Mouse (Mus musculus): ENCODE measurements around the gene Ctnna3. TPM values are rescaled to one million over a fixed set of nuclear protein-coding genes. Genes with fewer than 3 reads are reported as not detected.

Gene Ctnna3
- polyA plus RNA-seq, 1 experiment from 2014 or later, result 0.39 TPM

DNA sequence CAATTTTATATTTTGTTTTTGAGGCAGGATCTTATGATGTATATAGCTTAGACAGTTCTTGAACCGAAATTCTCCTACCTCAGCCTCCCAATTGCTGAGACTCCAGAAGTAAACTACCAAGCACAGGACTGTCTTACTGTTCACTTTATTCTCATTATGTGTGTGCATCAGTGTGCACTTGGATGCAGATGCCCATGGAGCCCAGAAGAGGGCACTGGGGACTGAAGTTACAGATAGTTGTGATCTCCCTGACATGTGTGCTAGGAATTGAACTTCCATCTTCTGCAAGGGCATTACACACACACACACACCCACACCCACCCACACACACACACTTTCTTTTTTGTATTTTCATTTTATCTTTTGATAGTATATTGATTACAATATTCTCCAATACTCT is 666.6 kb downstream of the Ctnna3 start:
- Histone ChIP-seq H3K9me3 (ENCODE audit: low read depth, low read length) (no peaks in the 10 kb centered on the region), H3K4me3 (ENCODE audit: low read depth, low read length) (no peak overlapping the region), H3K27ac (ENCODE audit: low read depth) (no peak overlapping the region), H3K36me3 (ENCODE audit: insufficient read depth) (no peaks in the 10 kb centered on the region), H3K4me1 (ENCODE audit: insufficient read depth) (no peaks in the 10 kb centered on the region), H3K27me3 (ENCODE audit: insufficient read depth, low read length) (no peaks in the 10 kb centered on the region), H3K9ac (no peak overlapping the region), H3K4me2 (no peak overlapping the region)
- ATAC-seq (ENCODE audit: insufficient read depth) (no peak), DNase-seq (no peak)
- WGBS, result 89% methylated on average over 1 of the region's 1 CpGs
- TF ChIP-seq CTCF (IDR thresholded peaks at IDR 0.05; ENCODE audit: low read depth), result peak; percentile 29; the same call in 1 of the 2 replicates

- Histone ChIP-seq H3K36me3 (ENCODE audit: insufficient read depth) (no peaks in the 10 kb centered on the region), H3K9me3 (ENCODE audit: low read depth, low read length) (no peaks in the 10 kb centered on the region), H3K4me2 (no peak overlapping the region), H3K27ac (ENCODE audit: low read depth) (no peak overlapping the region), H3K9ac (no peak overlapping the region), H3K4me1 (ENCODE audit: insufficient read depth) (no peaks in the 10 kb centered on the region), H3K27me3 (ENCODE audit: insufficient read depth, low read length) (no peaks in the 10 kb centered on the region), H3K4me3 (ENCODE audit: low read depth, low read length) (no peak overlapping the region)
- no peak for DNase-seq
- ATAC-seq (ENCODE audit: insufficient read depth), result no peak
- no peak for TF ChIP-seq CTCF (IDR thresholded peaks at IDR 0.05; ENCODE audit: low read depth)
- WGBS, result 90% methylated on average over 11 of the region's 11 CpGs
Measured at GRCm38 (mm10) chr10:64115246-64115645, 685.3 kb downstream of the Ctnna3 start.

- Histone ChIP-seq H3K4me1 (ENCODE audit: insufficient read depth) (no peaks in the 10 kb centered on the region), H3K27ac (ENCODE audit: low read depth) (no peak overlapping the region), H3K9me3 (ENCODE audit: low read depth, low read length) (no peaks in the 10 kb centered on the region), H3K4me3 (ENCODE audit: low read depth, low read length) (no peak overlapping the region), H3K27me3 (ENCODE audit: insufficient read depth, low read length) (no peaks in the 10 kb centered on the region), H3K4me2 (no peak overlapping the region), H3K36me3 (ENCODE audit: insufficient read depth) (no peaks in the 10 kb centered on the region), H3K9ac (no peak overlapping the region)
- 66% methylated on average over 3 of the region's 3 CpGs for WGBS
- no peak for TF ChIP-seq CTCF (IDR thresholded peaks at IDR 0.05; ENCODE audit: low read depth)
- ATAC-seq (ENCODE audit: insufficient read depth) (no peak), DNase-seq (no peak)
Measured at GRCm38 (mm10) chr10:64118833-64119232, 688.9 kb downstream of the Ctnna3 start.

DNA sequence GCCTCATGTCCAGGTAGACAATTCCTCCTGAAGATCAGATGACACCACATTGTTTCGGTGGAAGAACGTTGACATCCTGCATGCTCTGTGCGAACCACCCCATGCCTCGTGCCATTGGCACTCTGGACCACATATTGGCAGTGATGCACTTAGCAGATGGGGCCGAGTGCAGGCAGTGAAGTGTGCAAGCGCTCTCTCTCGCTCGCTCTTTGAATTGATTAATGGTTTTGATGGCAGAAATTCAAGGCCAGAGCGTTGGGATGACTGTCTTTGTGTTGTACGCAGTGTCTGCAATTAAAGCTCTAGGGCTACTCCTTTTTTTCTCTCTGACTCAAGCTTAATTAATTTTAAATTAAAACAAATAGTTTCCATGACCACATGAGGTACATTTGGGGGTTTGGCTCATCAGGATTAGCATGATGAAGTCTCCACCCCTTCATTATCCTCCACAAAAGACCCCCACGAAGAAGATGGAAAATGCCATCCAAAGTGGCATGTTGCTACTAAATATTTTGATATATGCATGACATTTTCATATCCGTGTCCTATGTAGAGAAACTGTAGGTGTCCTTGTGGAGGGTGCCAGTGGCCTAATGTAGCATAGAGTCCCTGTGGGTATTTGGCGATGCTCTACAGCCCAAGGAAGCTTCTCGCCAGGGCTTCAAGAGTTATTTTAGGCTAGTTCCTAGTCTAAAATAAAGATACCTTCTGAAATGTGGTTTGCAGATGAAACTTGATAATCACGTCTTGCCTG is 700.7 kb downstream of the Ctnna3 start:
- H3K4me1 ChIP-seq (ENCODE audit: insufficient read depth), result no peaks in the 10 kb centered on the region
- ATAC-seq (ENCODE audit: insufficient read depth), result no peak
- no peak overlapping the region for H3K27ac ChIP-seq (ENCODE audit: low read depth)
- no peak for TF ChIP-seq CTCF (IDR thresholded peaks at IDR 0.05; ENCODE audit: low read depth)
- no peaks in the 10 kb centered on the region for H3K36me3 ChIP-seq (ENCODE audit: insufficient read depth)
- no peak overlapping the region for H3K9ac ChIP-seq
- H3K4me3 ChIP-seq (ENCODE audit: low read depth, low read length), result no peak overlapping the region
- no peak for DNase-seq
- no peaks in the 10 kb centered on the region for H3K27me3 ChIP-seq (ENCODE audit: insufficient read depth, low read length)
- no peaks in the 10 kb centered on the region for H3K9me3 ChIP-seq (ENCODE audit: low read depth, low read length)
- WGBS, result 84% methylated on average over 15 of the region's 15 CpGs
- H3K4me2 ChIP-seq, result no peak overlapping the region

DNA sequence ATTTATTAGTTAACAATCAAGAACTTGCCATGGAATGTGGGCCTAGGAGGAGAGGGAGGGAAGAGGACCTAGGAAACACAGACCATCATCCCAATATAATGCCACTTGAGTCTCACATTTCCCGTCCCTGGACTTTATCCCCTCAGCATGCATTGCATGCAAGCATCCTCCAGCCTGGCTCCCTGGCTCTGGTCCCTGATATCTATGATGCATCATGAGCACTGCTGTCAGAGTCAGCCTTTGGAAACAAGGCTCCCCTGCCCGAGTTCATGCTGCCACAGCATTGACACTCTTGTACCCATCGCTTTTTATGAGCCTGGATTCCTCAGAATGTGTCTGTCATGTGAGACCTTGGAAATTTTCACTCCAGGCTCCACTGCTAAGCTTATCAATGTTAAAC is 703.6 kb downstream of the Ctnna3 start:
- no peak overlapping the region for H3K4me3 ChIP-seq (ENCODE audit: low read depth, low read length)
- WGBS, result 64% methylated on average over 3 of the region's 3 CpGs
- no peaks in the 10 kb centered on the region for H3K27me3 ChIP-seq (ENCODE audit: insufficient read depth, low read length)
- no peak for TF ChIP-seq CTCF (IDR thresholded peaks at IDR 0.05; ENCODE audit: low read depth)
- no peaks in the 10 kb centered on the region for H3K4me1 ChIP-seq (ENCODE audit: insufficient read depth)
- ATAC-seq (ENCODE audit: insufficient read depth) (no peak), DNase-seq (no peak)
- H3K4me2 ChIP-seq, result no peak overlapping the region
- H3K9me3 ChIP-seq (ENCODE audit: low read depth, low read length), result no peaks in the 10 kb centered on the region
- no peak overlapping the region for H3K27ac ChIP-seq (ENCODE audit: low read depth)
- H3K36me3 ChIP-seq (ENCODE audit: insufficient read depth), result no peaks in the 10 kb centered on the region
- H3K9ac ChIP-seq, result no peak overlapping the region

- Histone ChIP-seq H3K9me3 (ENCODE audit: low read depth, low read length) (no peaks in the 10 kb centered on the region), H3K4me2 (no peak overlapping the region), H3K27me3 (ENCODE audit: insufficient read depth, low read length) (no peaks in the 10 kb centered on the region), H3K4me1 (ENCODE audit: insufficient read depth) (no peaks in the 10 kb centered on the region), H3K9ac (no peak overlapping the region), H3K4me3 (ENCODE audit: low read depth, low read length) (no peak overlapping the region), H3K27ac (ENCODE audit: low read depth) (no peak overlapping the region), H3K36me3 (ENCODE audit: insufficient read depth) (no peaks in the 10 kb centered on the region)
- DNase-seq, result no peak
- TF ChIP-seq CTCF (IDR thresholded peaks at IDR 0.05; ENCODE audit: low read depth), result no peak
- WGBS, result 54% methylated on average over 7 of the region's 7 CpGs
- ATAC-seq (ENCODE audit: insufficient read depth), result no peak
Measured at GRCm38 (mm10) chr10:64135481-64135880, 705.6 kb downstream of the Ctnna3 start.

GRCm38 (mm10) chr10:64146511-64146910 is 716.6 kb downstream of the Ctnna3 start:
- Histone ChIP-seq H3K36me3 (ENCODE audit: insufficient read depth) (no peaks in the 10 kb centered on the region), H3K27me3 (ENCODE audit: insufficient read depth, low read length) (no peaks in the 10 kb centered on the region), H3K4me1 (ENCODE audit: insufficient read depth) (no peaks in the 10 kb centered on the region), H3K9me3 (ENCODE audit: low read depth, low read length) (no peaks in the 10 kb centered on the region), H3K9ac (no peak overlapping the region), H3K4me3 (ENCODE audit: low read depth, low read length) (no peak overlapping the region), H3K27ac (ENCODE audit: low read depth) (no peak overlapping the region), H3K4me2 (no peak overlapping the region)
- WGBS, result 71% methylated on average over 3 of the region's 3 CpGs
- TF ChIP-seq CTCF (IDR thresholded peaks at IDR 0.05; ENCODE audit: low read depth), result no peak
- no peak for ATAC-seq (ENCODE audit: insufficient read depth)
- no peak for DNase-seq

Measured in lung, embryonic 14.5 days (tissue).